Mouse (Mus musculus) small intestine, adult 10 weeks (tissue): ENCODE measurements around the gene Ctsj. TPM values are rescaled to one million over a fixed set of nuclear protein-coding genes. Genes with fewer than 3 reads are reported as not detected.

Experiments
- polyA plus RNA-seq: library from polyadenylated mRNA; stranded (reverse); fragments of 350-450 nt; fragmentation: Illumina TruSeq; extraction: RNeasy Lipid Tissue Mini Kit (QIAGEN cat#74804); gene quantifications from one replicate; pipeline ENCODE4 v1.2.3, GENCODE M21; 2014; ENCODE audit warnings: low replicate concordance

The Ctsj gene
- not detected for polyA plus RNA-seq

GRCm38 (mm10) chr13:61005859-61006258 lies at the start of gene Ctsj:
Gene Ctsj, minus strand, starts transcription at chr13:61005959.

GRCm38 (mm10) chr13:61040531-61040930 lies 34.8 kb upstream of the Ctsj start, which contains the start of gene Ctsq:
Gene Ctsq, minus strand, starts transcription at chr13:61040631.

Other genes starting within 250 kb of the Ctsj start
- gene BC051665, start 219.6 kb downstream of the Ctsj start, polyA plus RNA-seq: not detected
- gene Ctsll3, start 203.1 kb downstream of the Ctsj start, polyA plus RNA-seq: not detected
- gene 4930486L24Rik, start 141.5 kb downstream of the Ctsj start, polyA plus RNA-seq: not detected
- gene Gm49392, start 109.1 kb downstream of the Ctsj start, polyA plus RNA-seq: 0.33 TPM
- gene Ctla2b, start 108.5 kb downstream of the Ctsj start, polyA plus RNA-seq: 4.1 TPM
- not detected for gene Tpbpb, start 101.1 kb downstream of the Ctsj start, polyA plus RNA-seq
- not detected for gene Gm49393, start 70.4 kb downstream of the Ctsj start, polyA plus RNA-seq
- 7.6 TPM for gene Gm49391, start 69.4 kb downstream of the Ctsj start, polyA plus RNA-seq
- 9.5 TPM for gene Ctla2a, start 69.3 kb downstream of the Ctsj start, polyA plus RNA-seq
- gene Tpbpa, start 64.0 kb downstream of the Ctsj start, polyA plus RNA-seq: not detected
- not detected for gene Ctsq, start 34.7 kb upstream of the Ctsj start, polyA plus RNA-seq
- gene Ctsr, start 158.3 kb upstream of the Ctsj start, polyA plus RNA-seq: not detected
- not detected for gene Cts6, start 197.5 kb upstream of the Ctsj start, polyA plus RNA-seq
- gene Cts8, start 249.4 kb upstream of the Ctsj start, polyA plus RNA-seq: not detected